Mouse (Mus musculus) liver, embryonic 11.5 days (tissue): ENCODE data around the gene Gm4737. TPM values are rescaled to one million over a fixed set of nuclear protein-coding genes. Genes with fewer than 3 reads are reported as not detected.

Experiments used
- ATAC-seq: fragments of 200-750 bp; cut with Nextera tagmentation; replicated peaks from 2 replicates; pipeline ENCODE4 v1.8.0; 2017; ENCODE audit warnings: moderate number of reproducible peaks, mild to moderate bottlenecking, moderate TSS enrichment, moderate library complexity; ENCODE audit not compliant: low FRiP score
- DNase-seq: peaks from one replicate; pipeline ENCODE4 v3.0.0-alpha.2; 2017; ENCODE audit warnings: low spot score
- H3K27ac ChIP-seq: fragments of 300-500 bp; sonication (generic); 2 replicates; pipeline ENCODE4 v1.5.1; 2014; ENCODE audit warnings: mild to moderate bottlenecking, low read depth, low read length, control low read depth
- H3K27me3 ChIP-seq: fragments of 300-500 bp; sonication (generic); replicated peaks from 2 replicates; pipeline ENCODE4 v1.6.1; 2014; ENCODE audit warnings: low read length, mixed read lengths; ENCODE audit not compliant: control insufficient read depth, insufficient read depth
- H3K36me3 ChIP-seq: fragments of 300-500 bp; sonication (generic); 2 replicates; pipeline ENCODE4 v1.6.1; 2014; ENCODE audit warnings: mild to moderate bottlenecking, low read length, moderate library complexity, mixed read lengths; ENCODE audit not compliant: control insufficient read depth, insufficient read depth
- H3K4me1 ChIP-seq: fragments of 300-500 bp; sonication (generic); replicated peaks from 2 replicates; pipeline ENCODE4 v1.6.1; 2014; ENCODE audit warnings: low read length, mixed read lengths; ENCODE audit not compliant: control insufficient read depth, insufficient read depth
- H3K4me2 ChIP-seq: fragments of 300-500 bp; sonication (generic); 2 replicates; pipeline ENCODE4 v1.6.1; 2014; ENCODE audit warnings: mild to moderate bottlenecking, control low read depth, moderate library complexity
- H3K4me3 ChIP-seq: fragments of 300-500 bp; sonication (generic); 2 replicates; pipeline ENCODE4 v1.5.1; 2014; ENCODE audit warnings: low read depth, low read length, control low read depth
- H3K9ac ChIP-seq: fragments of 300-500 bp; sonication (generic); 2 replicates; pipeline ENCODE4 v1.6.1; 2014; ENCODE audit warnings: low read depth, low read length, control low read depth
- H3K9me3 ChIP-seq: fragments of 300-500 bp; sonication (generic); 2 replicates; pipeline ENCODE4 v1.6.1; 2016; ENCODE audit warnings: low read length, inconsistent platforms, mixed read lengths; ENCODE audit not compliant: control insufficient read depth
- WGBS: fragments of 180-500 bp; shearing (Covaris S2); extraction: QIAGEN DNeasy Blood & Tissue Kit; methylation state at CpG from one replicate; pipeline ENCODE4 v1.1.7; 2014; 5-methylcytosine and 5-hydroxymethylcytosine counted together
- polyA plus RNA-seq: library from polyadenylated mRNA; unstranded; fragments of >200 nt; fragmentation: Nextera tagmentation; extraction: Ambion mirVana; gene quantifications from 2 replicates; pipeline ENCODE4 v1.2.1, GENCODE M21; 2014

The Gm4737 gene
- polyA plus RNA-seq, 1 experiment from 2014 or later: 3.3 TPM

DNA sequence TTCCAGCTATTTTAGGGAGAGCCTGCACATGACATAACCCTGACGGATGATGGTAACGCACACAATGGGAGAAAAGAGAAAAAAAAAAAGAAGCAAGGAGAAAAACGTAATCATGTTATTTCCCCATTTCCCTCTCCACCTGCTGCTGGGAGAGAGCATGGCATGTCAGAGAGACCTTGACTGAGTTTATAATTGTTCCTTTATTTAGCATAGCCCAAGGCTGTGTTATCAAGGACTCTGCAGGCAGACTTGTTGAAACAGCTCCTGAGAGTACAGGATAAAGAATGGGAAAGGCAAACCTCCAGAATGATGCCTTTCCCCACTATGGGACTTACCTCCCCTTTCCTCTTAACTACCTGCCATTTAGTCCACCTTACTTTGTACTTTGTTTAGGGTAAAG is 7.9 kb downstream of the Gm4737 start:
- no peak overlapping the region for H3K9ac ChIP-seq
- H3K9me3 ChIP-seq: no peaks in the 10 kb centered on the region
- ATAC-seq (no peak), DNase-seq (no peak)
- no peaks in the 10 kb centered on the region for H3K27me3 ChIP-seq
- H3K27ac ChIP-seq: no peak overlapping the region
- H3K4me1 ChIP-seq: no peaks in the 10 kb centered on the region
- no peaks in the 10 kb centered on the region for H3K36me3 ChIP-seq
- no peak overlapping the region for H3K4me3 ChIP-seq
- no peak overlapping the region for H3K4me2 ChIP-seq
- 65% methylated on average over 3 of the region's 3 CpGs for WGBS

DNA sequence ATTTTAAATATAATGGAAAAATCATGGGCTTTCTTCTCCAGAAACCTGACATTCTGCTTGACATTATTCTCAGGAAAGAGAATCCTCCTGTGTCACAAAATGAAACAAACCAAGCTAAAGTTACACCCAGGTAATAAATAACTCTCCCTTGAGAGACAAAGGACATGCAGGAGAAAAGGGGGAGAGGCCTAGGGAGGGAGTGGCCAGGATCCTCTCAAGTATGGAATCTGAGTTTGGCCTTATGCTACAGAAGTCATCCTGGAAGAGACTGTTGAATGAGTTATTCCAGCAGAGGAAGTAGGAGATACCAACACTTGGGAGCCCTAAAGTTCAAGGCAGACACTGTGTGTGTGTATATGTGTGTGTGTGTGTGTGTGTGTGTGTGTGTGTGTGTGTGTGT is 32.6 kb downstream of the Gm4737 start:
- no peak overlapping the region for H3K4me2 ChIP-seq
- H3K4me3 ChIP-seq: no peak overlapping the region
- H3K27ac ChIP-seq: no peak overlapping the region
- DNase-seq: no peak
- H3K36me3 ChIP-seq: no peaks in the 10 kb centered on the region
- no peaks in the 10 kb centered on the region for H3K4me1 ChIP-seq
- ATAC-seq: no peak
- no peaks in the 10 kb centered on the region for H3K27me3 ChIP-seq
- no peaks in the 10 kb centered on the region for H3K9me3 ChIP-seq
- no peak overlapping the region for H3K9ac ChIP-seq

DNA sequence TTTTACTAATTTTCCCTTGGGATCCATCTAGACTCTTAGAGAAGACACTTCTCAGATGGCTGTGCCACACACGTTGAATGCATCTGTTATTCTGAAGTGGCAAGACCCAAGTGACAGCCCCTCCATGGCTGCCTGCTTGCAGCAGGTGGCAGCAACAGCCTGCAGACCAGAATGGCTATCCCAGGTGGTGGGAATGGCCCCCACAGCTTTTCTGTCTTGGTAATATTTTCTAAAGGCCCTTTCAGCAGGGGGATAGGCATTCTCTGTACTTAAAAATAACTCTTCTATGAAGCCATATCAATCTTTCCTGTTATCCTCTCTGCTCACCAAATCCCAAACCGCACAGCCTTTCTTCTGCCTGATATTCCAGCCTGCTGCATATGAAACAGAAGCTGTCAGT is 33.5 kb downstream of the Gm4737 start:
- no peak overlapping the region for H3K4me2 ChIP-seq
- ATAC-seq (no peak), DNase-seq (no peak)
- no peaks in the 10 kb centered on the region for H3K27me3 ChIP-seq
- H3K36me3 ChIP-seq: no peaks in the 10 kb centered on the region
- no peak overlapping the region for H3K27ac ChIP-seq
- WGBS: 64% methylated on average over 2 of the region's 2 CpGs
- H3K4me3 ChIP-seq: no peak overlapping the region
- H3K4me1 ChIP-seq: no peaks in the 10 kb centered on the region
- H3K9me3 ChIP-seq: no peaks in the 10 kb centered on the region
- no peak overlapping the region for H3K9ac ChIP-seq

DNA sequence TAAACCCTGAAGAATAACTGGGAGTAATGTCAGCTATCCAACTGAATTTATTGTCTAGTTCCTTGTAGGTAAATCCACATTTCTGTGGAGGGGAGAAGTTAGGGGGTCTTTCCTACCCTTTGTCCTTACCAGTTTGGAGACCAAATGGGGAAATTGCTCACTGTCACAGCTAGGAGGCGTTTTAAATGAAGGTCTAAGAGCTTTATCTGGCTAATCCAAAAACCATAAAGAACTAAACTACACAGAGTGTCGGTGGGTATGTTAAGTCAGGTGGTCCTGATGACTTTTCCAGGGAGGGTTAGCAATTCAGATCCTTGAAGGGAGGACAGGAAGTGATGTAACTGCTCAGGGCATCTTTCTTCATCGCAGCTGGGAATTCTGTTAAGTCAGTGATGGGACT is 34.3 kb downstream of the Gm4737 start:
- no peak overlapping the region for H3K27ac ChIP-seq
- no peak overlapping the region for H3K4me3 ChIP-seq
- 56% methylated on average over 3 of the region's 3 CpGs for WGBS
- DNase-seq (no peak), ATAC-seq (no peak)
- H3K4me2 ChIP-seq: no peak overlapping the region
- no peaks in the 10 kb centered on the region for H3K36me3 ChIP-seq
- H3K4me1 ChIP-seq: no peaks in the 10 kb centered on the region
- no peaks in the 10 kb centered on the region for H3K9me3 ChIP-seq
- H3K9ac ChIP-seq: no peak overlapping the region
- no peaks in the 10 kb centered on the region for H3K27me3 ChIP-seq

DNA sequence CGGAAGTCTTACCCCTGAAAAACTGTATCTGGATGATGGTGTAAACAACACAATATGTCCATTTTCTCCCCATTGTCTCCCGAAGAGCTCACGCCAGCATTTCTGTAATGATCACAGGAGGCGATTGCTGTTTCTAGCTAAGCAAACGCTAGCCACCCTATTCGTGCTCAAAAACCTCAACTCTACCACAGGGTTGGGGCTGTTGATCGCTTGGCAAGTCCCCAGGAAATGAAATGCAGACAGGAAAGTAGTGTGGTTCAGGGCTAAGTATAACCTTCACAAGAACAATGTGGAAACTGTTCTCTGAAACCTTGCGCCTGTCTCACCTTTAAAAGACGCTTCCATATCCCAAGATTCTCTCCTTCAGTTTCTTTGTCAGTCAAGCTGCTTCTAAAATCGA is 34.9 kb downstream of the Gm4737 start, which contains the start of gene Cd96:
Gene Cd96 (minus strand): TSS at position 232 of the 400 bp plus-strand sequence.
- Histone ChIP-seq H3K36me3 (no peaks in the 10 kb centered on the region), H3K27ac (no peak within 1 kb of the TSS), H3K9ac (no peak within 1 kb of the TSS), H3K4me1 (no peaks in the 10 kb centered on the region), H3K4me3 (no peak within 1 kb of the TSS), H3K4me2 (no peak within 1 kb of the TSS), H3K9me3 (no peaks in the 10 kb centered on the region), H3K27me3 (no peaks in the 10 kb centered on the region)
- no peak for DNase-seq
- ATAC-seq: no peak
- 57% methylated on average over 10 of the region's 10 CpGs for WGBS

DNA sequence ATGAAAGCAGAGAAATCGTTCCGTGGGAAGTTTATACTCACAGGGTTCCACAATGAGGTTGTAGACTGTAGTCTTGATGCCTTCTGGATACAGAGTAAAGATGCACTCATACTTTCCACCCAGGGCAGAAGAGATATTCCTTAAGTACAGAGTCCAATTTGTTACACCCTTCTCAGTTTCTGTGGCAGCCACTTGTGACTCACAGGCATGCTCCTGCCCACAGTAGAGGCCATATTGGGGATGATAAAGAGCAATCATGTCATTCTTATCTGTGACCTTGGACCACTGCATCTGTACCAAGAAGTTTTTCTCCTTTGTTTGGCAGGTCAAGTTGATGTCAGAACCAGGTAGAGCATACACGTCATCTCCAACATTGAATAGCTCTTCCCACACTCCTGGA is 37.2 kb downstream of the Gm4737 start:
- 79% methylated on average over 3 of the region's 3 CpGs for WGBS
- H3K27ac ChIP-seq: no peak overlapping the region
- no peaks in the 10 kb centered on the region for H3K4me1 ChIP-seq
- no peak overlapping the region for H3K4me2 ChIP-seq
- H3K9me3 ChIP-seq: no peaks in the 10 kb centered on the region
- no peaks in the 10 kb centered on the region for H3K36me3 ChIP-seq
- DNase-seq (no peak), ATAC-seq (no peak)
- no peak overlapping the region for H3K9ac ChIP-seq
- no peak overlapping the region for H3K4me3 ChIP-seq
- no peaks in the 10 kb centered on the region for H3K27me3 ChIP-seq

DNA sequence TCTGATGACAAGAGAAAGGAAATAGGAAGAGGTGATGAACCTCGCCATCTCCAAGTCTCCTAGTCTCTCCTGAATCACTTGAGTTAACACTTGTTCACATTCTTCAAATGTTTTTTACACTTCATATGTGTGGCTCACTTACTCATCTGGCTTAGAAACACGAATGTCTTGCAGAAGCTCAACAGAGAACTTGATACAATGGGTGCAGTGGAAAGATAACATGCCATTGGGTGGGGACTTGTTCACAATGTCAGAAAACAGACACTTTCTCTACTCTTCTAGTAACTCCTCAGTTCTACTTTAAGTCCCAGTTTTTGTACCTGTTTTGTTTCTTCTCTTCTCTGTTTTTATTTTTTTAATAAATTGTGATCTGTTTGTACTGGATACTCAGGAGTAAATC is 40.1 kb downstream of the Gm4737 start:
- H3K27ac ChIP-seq: no peak overlapping the region
- no peak for ATAC-seq
- no peak overlapping the region for H3K9ac ChIP-seq
- no peaks in the 10 kb centered on the region for H3K4me1 ChIP-seq
- H3K9me3 ChIP-seq: no peaks in the 10 kb centered on the region
- WGBS: 61% methylated on average over 2 of the region's 2 CpGs
- H3K4me3 ChIP-seq: no peak overlapping the region
- no peak overlapping the region for H3K4me2 ChIP-seq
- no peaks in the 10 kb centered on the region for H3K36me3 ChIP-seq
- DNase-seq: no peak
- no peaks in the 10 kb centered on the region for H3K27me3 ChIP-seq

DNA sequence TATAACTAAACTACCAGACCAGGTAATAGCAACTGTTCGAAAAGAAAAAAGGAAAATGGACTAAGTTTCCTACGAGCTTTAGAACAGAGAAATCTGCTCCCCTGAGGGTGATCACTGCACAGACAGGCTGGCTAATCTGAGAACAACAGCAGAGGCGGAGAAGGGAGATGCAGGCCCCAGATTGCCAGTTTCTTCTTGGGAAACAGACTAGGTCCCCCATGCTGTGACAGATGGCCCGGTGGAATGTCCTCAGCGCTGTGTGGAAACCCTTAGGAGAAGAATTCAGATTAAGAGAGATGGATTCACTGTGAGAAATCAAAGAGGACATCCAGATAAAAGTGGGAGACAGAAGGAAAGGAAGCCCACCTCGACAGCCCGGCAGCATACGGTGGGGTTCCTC is 45.3 kb downstream of the Gm4737 start:
- no peaks in the 10 kb centered on the region for H3K9me3 ChIP-seq
- H3K27me3 ChIP-seq: no peaks in the 10 kb centered on the region
- H3K36me3 ChIP-seq: no peaks in the 10 kb centered on the region
- no peak overlapping the region for H3K27ac ChIP-seq
- H3K4me3 ChIP-seq: no peak overlapping the region
- no peak overlapping the region for H3K9ac ChIP-seq
- H3K4me2 ChIP-seq: no peak overlapping the region
- DNase-seq (no peak), ATAC-seq (no peak)
- H3K4me1 ChIP-seq: no peaks in the 10 kb centered on the region
- 40% methylated on average over 8 of the region's 8 CpGs for WGBS

DNA sequence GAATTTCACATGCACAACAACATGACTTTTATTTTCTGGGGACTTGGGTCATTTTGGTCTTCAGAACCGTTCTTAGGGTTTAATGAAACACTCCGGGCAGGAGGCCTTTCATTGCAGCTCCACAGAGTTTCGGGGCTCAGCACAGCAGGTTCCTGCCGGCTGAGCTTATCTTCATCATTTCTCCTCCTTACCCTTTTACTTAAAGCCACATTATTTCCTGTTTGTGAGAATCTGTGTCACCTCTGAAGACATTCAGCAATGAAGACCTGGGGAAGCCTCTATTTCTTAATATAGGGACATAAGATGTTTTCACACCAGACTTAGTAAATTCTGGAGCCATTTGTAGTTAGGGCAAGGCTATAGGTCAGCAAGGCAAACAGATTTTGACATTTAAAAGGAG is 47.4 kb downstream of the Gm4737 start:
- H3K4me3 ChIP-seq: no peak overlapping the region
- ATAC-seq (no peak), DNase-seq (no peak)
- no peak overlapping the region for H3K4me2 ChIP-seq
- H3K27me3 ChIP-seq: no peaks in the 10 kb centered on the region
- no peaks in the 10 kb centered on the region for H3K4me1 ChIP-seq
- no peak overlapping the region for H3K27ac ChIP-seq
- no peak overlapping the region for H3K9ac ChIP-seq
- WGBS: 44% methylated on average over 4 of the region's 4 CpGs
- no peaks in the 10 kb centered on the region for H3K9me3 ChIP-seq
- no peaks in the 10 kb centered on the region for H3K36me3 ChIP-seq
